Mouse (Mus musculus) cerebellum, adult 2 months (tissue): ENCODE measurements at regions not wholly inside any gene's neighbourhood (a gene's known extent, or its start where the extent isn't known, plus 50 kb on each side); places are given as distances from the start of the nearest gene placed in this dataset.

Source experiments
- CTCF ChIP-seq: fragments of 200-500 bp; IDR thresholded peaks from 2 replicates; pipeline ENCODE4 v1.5.1; 2011; ENCODE audit warnings: low read depth, mild to moderate bottlenecking, control low read depth, low read length, moderate library complexity, borderline replicate concordance; ENCODE audit not compliant: insufficient read depth
- POLR2A ChIP-seq: fragments of 200-500 bp; IDR thresholded peaks from 2 replicates; pipeline ENCODE4 v1.6.1; 2011; ENCODE audit warnings: low read length, control low read depth, borderline replicate concordance; ENCODE audit not compliant: insufficient read depth

- TF ChIP-seq POLR2A (no peak), CTCF (no peak)
These were observed 3266.0 kb upstream of the Lrrc6 start for GRCm38 (mm10) chr15:69766743-69767142.
